Mouse (Mus musculus) ES-CJ7 (cell line): Measurements from ENCODE around the gene Nadk.
"Not testable (repeated sequence)": the region's sequence is repeated elsewhere in the genome, so short reads cannot be mapped to it uniquely, and the experiment has no call there.

Experiments used
- DNase-seq: peaks from one replicate; pipeline ENCODE4 v3.0.0; 2011; ENCODE audit warnings: low read depth, low spot score

Nadk gene

GRCm38 (mm10) chr4:155569818-155570217 is 7.6 kb downstream of the Nadk start:
- DNase-seq, result no peak

- DNase-seq, result not testable (repeated sequence)
Measured at GRCm38 (mm10) chr4:155570315-155570714, 8.1 kb downstream of the Nadk start.

- no peak for DNase-seq
Measured at GRCm38 (mm10) chr4:155571442-155571841, 9.3 kb downstream of the Nadk start.

- no peak for DNase-seq
Measured at GRCm38 (mm10) chr4:155573155-155573554, 11.0 kb downstream of the Nadk start.

- DNase-seq, result no peak
Measured at GRCm38 (mm10) chr4:155573876-155574275, 11.7 kb downstream of the Nadk start.

GRCm38 (mm10) chr4:155574931-155575330 is 12.8 kb downstream of the Nadk start:
- no peak for DNase-seq

GRCm38 (mm10) chr4:155575521-155575920 is 13.3 kb downstream of the Nadk start:
- DNase-seq, result no peak

GRCm38 (mm10) chr4:155577132-155577531 is 15.0 kb downstream of the Nadk start:
- DNase-seq, result no peak

GRCm38 (mm10) chr4:155577741-155578140 is 15.6 kb downstream of the Nadk start:
- no peak for DNase-seq

- no peak for DNase-seq
Measured at GRCm38 (mm10) chr4:155578336-155579125, 16.4 kb downstream of the Nadk start.

GRCm38 (mm10) chr4:155580420-155580819 is 18.2 kb downstream of the Nadk start:
- no peak for DNase-seq

- DNase-seq, result no peak
Measured at GRCm38 (mm10) chr4:155582279-155582905, 20.2 kb downstream of the Nadk start.

- no peak for DNase-seq
Measured at GRCm38 (mm10) chr4:155589356-155589755, 27.2 kb downstream of the Nadk start.

GRCm38 (mm10) chr4:155591012-155591719 is 29.0 kb downstream of the Nadk start:
- no peak for DNase-seq

GRCm38 (mm10) chr4:155593780-155594179 is 31.6 kb downstream of the Nadk start:
- no peak for DNase-seq

- DNase-seq, result no peak
Measured at GRCm38 (mm10) chr4:155595777-155596176, 33.6 kb downstream of the Nadk start.

GRCm38 (mm10) chr4:155596606-155597005 is 34.4 kb downstream of the Nadk start:
- DNase-seq, result no peak

GRCm38 (mm10) chr4:155598536-155598935 is 36.4 kb downstream of the Nadk start:
- DNase-seq, result peak; percentile 59

GRCm38 (mm10) chr4:155599901-155600825 is 38.0 kb downstream of the Nadk start:
- no peak for DNase-seq

- DNase-seq, result peak; percentile 97
Measured at GRCm38 (mm10) chr4:155601091-155601996, 39.2 kb downstream of the Nadk start, which contains the start of gene Slc35e2. Gene Slc35e2 (plus strand): TSS chr4:155601416.
